In the genomic region with DNA sequence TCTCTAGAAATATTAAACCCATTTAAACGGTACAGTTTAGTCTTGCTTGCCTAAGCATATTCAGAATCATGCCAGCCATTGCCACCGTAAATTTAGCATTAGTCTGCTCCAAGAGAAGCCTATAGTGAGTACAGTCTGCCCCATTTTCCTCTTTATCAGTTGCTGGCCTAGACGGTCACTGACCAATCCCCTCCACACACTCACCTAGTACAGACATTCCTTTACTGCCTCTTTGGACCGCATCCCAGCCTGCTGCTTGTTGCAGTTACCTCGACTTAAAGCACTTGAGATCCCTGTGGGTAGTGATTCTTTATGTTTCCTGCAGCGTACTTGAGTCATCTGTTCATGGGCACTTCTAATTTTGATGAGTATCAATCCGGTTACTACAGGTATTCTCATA, we compare ENCODE assay signal across 32 mouse cellular contexts. TPM values are rescaled to one million over a fixed set of nuclear protein-coding genes. Genes with fewer than 3 reads are reported as not detected.
"Had no signal": no experiment of that assay in that cellular context is flagged by ENCODE, and none has a peak within 500 bp of the region (broad histone marks: within the 10 kb centered on the region; RNA-seq: fewer than 3 reads in every experiment).

No protein-coding gene starts in this region.

- H3K27me3 ChIP-seq: hindbrain, embryonic 12.5 days; intestine, embryonic 15.5 days; liver, embryonic 15.5 days had no signal

- DNase-seq: gastrocnemius, adult 2 months; gastrocnemius, postnatal 10 days; gastrocnemius, postnatal 25 days; kidney, adult 18-20 months; kidney, adult 8-10 months; kidney, postnatal 10 days; kidney, postnatal 25 days; kidney, postnatal 4 days; liver; liver, embryonic 13.5 days; liver, postnatal 0 days; lung, adult 2 months had no signal

- H3K4me3 ChIP-seq: gastrocnemius, adult 2 months; hindbrain, embryonic 10.5 days; hindbrain, embryonic 12.5 days; intestine, embryonic 15.5 days; layer of hippocampus, adult 2 months; left cerebral cortex, adult 2 months; limb, embryonic 10.5 days; limb, embryonic 12.5 days; liver, embryonic 13.5 days; liver, embryonic 15.5 days had no signal

- H3K36me3 ChIP-seq: hindbrain, embryonic 10.5 days; hindbrain, embryonic 12.5 days; intestine, embryonic 15.5 days; limb, embryonic 10.5 days; limb, embryonic 12.5 days; liver, embryonic 13.5 days; liver, embryonic 15.5 days had no signal

- H3K4me2 ChIP-seq: hindbrain, embryonic 12.5 days; hindbrain, embryonic 14.5 days; intestine, embryonic 15.5 days; limb, embryonic 12.5 days; liver, embryonic 11.5 days; liver, embryonic 13.5 days; liver, embryonic 15.5 days had no signal

- H3K9ac ChIP-seq: hindbrain, embryonic 12.5 days; hindbrain, embryonic 14.5 days; intestine, embryonic 15.5 days; limb, embryonic 12.5 days; liver, embryonic 13.5 days; liver, embryonic 15.5 days; liver, postnatal 0 days had no signal

- H3K27ac ChIP-seq: gastrocnemius, adult 2 months; hindbrain, embryonic 10.5 days; hindbrain, embryonic 12.5 days; hindbrain, embryonic 14.5 days; intestine, embryonic 15.5 days; layer of hippocampus, adult 2 months; left cerebral cortex, adult 2 months; limb, embryonic 10.5 days; limb, embryonic 12.5 days; liver, embryonic 13.5 days; liver, embryonic 15.5 days had no signal

- H3K4me1 ChIP-seq: hindbrain, embryonic 10.5 days; hindbrain, embryonic 12.5 days; intestine, embryonic 15.5 days; limb, embryonic 10.5 days; limb, embryonic 12.5 days; liver, embryonic 13.5 days; liver, embryonic 15.5 days had no signal

- ATAC-seq: forebrain, embryonic 16.5 days; hindbrain, embryonic 16.5 days; inflammation-experienced regulatory T-cells, adult 6 months; intestine, embryonic 15.5 days; intestine, postnatal 0 days; liver, postnatal 0 days had no signal

- H3K9me3 ChIP-seq: hindbrain, embryonic 10.5 days; hindbrain, embryonic 12.5 days; intestine, embryonic 15.5 days; limb, embryonic 10.5 days; limb, embryonic 12.5 days; liver, embryonic 13.5 days; liver, embryonic 15.5 days had no signal

RNA-seq across cellular contexts. Expression of a gene that starts 23.6 kb away (rescaled TPM):
- total RNA-seq: gastrocnemius, adult 2 months; gastrocnemius, postnatal 10 days; gastrocnemius, postnatal 25 days; gastrocnemius, postnatal 4 days had no signal

RNA-seq across cellular contexts. Expression of a gene that starts 24.0 kb away (rescaled TPM):
- total RNA-seq: gastrocnemius, adult 2 months; gastrocnemius, postnatal 10 days; gastrocnemius, postnatal 25 days; gastrocnemius, postnatal 4 days; granulocyte monocyte progenitor cell, adult 5-6 weeks; left cerebral cortex, postnatal 14 days had no signal
- polyA plus RNA-seq: hindbrain, embryonic 10.5 days; inflammation-experienced regulatory T-cells, adult 6 months; kidney, embryonic 14.5 days; limb, embryonic 10.5 days; limb, embryonic 12.5 days; limb, embryonic 14.5 days; liver, embryonic 11.5 days; liver, embryonic 13.5 days; liver, embryonic 15.5 days; liver, postnatal 0 days had no signal

RNA-seq across cellular contexts. Expression of a gene that starts 51.7 kb away (rescaled TPM):
- total RNA-seq: gastrocnemius, postnatal 25 days; gastrocnemius, postnatal 4 days; layer of hippocampus, postnatal 25 days had no signal
- polyA plus RNA-seq: intestine, postnatal 0 days; limb, embryonic 10.5 days; liver, postnatal 0 days had no signal
